Mouse (Mus musculus): Measurements from ENCODE around the gene Gpc6. TPM values are rescaled to one million over a fixed set of nuclear protein-coding genes. Genes with fewer than 3 reads are reported as not detected.

Gpc6 gene
- polyA plus RNA-seq, 1 experiment from 2014 or later, result 31.2 TPM

DNA sequence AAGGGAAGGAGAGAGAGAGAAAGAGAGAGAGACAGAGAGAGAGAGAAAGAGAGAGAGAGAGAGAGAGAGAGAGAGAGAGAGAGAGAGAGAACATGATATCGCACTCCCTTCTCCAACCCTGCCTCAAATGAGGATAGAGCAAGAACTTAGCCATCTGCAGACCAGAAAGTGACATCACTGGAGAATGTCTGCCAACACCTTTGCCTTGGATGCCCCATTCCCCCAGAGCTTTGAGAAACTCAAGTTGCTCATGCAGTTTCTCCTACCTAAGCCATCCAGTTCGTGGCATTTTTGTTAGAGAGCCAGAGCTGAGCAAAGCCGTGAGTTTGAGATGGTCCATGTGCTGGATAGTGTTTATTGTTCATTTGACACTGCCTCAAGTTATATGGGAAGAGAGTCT lies 1030.9 kb downstream of the Gpc6 start:
- Histone ChIP-seq H3K27ac (ENCODE audit: low read depth, low read length) (no peak overlapping the region), H3K4me2 (ENCODE audit: low read depth) (no peak overlapping the region), H3K4me3 (ENCODE audit: low read depth, low read length) (no peak overlapping the region), H3K4me1 (ENCODE audit: control insufficient read depth, insufficient read depth, low read length) (no peaks in the 10 kb centered on the region), H3K9me3 (ENCODE audit: control insufficient read depth, low read length) (no peaks in the 10 kb centered on the region), H3K27me3 (ENCODE audit: control insufficient read depth, insufficient read depth, low read length) (no peaks in the 10 kb centered on the region), H3K9ac (ENCODE audit: low read length) (no peak overlapping the region), H3K36me3 (ENCODE audit: control insufficient read depth, insufficient read depth, low read length) (no peaks in the 10 kb centered on the region)
- no peak for DNase-seq (ENCODE audit: low spot score)
- no peak for ATAC-seq (ENCODE audit: insufficient read depth, low FRiP score, low TSS enrichment)
- 90% methylated on average over 3 of the region's 3 CpGs for WGBS

DNA sequence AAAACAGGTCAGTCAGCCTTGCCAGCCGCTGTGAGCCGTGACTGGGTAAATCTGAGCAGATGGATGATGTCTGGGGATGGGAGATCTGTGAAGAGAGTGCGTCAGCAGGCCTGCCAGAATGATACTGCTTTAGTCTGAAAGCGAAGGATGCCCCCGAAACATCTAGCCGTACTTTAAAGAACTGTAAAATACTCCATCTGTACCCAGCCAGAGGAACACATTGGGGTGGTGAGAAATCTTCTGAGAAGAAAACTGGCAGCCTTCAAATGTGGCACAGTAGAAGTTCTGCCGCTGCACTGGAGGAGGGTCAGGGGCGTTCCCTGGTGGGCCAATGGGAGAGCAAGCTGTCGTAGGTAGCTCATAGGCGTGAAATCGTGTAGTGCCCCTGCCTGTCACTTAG lies 1033.3 kb downstream of the Gpc6 start:
- 91% methylated on average over 11 of the region's 11 CpGs for WGBS
- Histone ChIP-seq H3K4me3 (ENCODE audit: low read depth, low read length) (no peak overlapping the region), H3K27ac (ENCODE audit: low read depth, low read length) (no peak overlapping the region), H3K36me3 (ENCODE audit: control insufficient read depth, insufficient read depth, low read length) (no peaks in the 10 kb centered on the region), H3K9ac (ENCODE audit: low read length) (no peak overlapping the region), H3K9me3 (ENCODE audit: control insufficient read depth, low read length) (no peaks in the 10 kb centered on the region), H3K4me2 (ENCODE audit: low read depth) (no peak overlapping the region), H3K27me3 (ENCODE audit: control insufficient read depth, insufficient read depth, low read length) (no peaks in the 10 kb centered on the region), H3K4me1 (ENCODE audit: control insufficient read depth, insufficient read depth, low read length) (no peaks in the 10 kb centered on the region)
- ATAC-seq (ENCODE audit: insufficient read depth, low FRiP score, low TSS enrichment) (no peak), DNase-seq (ENCODE audit: low spot score) (no peak)

DNA sequence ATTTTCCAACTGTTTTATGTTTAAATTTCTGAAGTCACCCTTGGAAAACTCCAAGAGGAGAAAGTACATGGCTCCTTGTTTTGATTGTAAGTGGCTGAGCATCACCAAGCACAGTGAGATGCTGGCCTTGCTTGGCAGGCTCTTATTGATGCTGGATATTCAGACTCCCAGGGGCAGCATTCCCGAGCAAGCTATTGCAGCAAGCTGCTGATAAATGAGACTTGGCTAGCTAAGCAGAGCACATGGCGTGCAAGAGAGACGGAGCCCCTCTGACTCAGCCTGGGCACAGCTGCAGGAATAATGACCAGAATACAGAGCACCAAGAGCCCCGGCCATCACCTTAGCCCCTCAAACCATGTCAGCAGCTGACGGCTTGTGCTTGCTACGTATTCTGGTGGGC lies 1036.2 kb downstream of the Gpc6 start:
- Histone ChIP-seq H3K36me3 (ENCODE audit: control insufficient read depth, insufficient read depth, low read length) (no peaks in the 10 kb centered on the region), H3K4me2 (ENCODE audit: low read depth) (no peak overlapping the region), H3K9ac (ENCODE audit: low read length) (no peak overlapping the region), H3K4me3 (ENCODE audit: low read depth, low read length) (no peak overlapping the region), H3K27me3 (ENCODE audit: control insufficient read depth, insufficient read depth, low read length) (no peaks in the 10 kb centered on the region), H3K27ac (ENCODE audit: low read depth, low read length) (no peak overlapping the region), H3K4me1 (ENCODE audit: control insufficient read depth, insufficient read depth, low read length) (no peaks in the 10 kb centered on the region), H3K9me3 (ENCODE audit: control insufficient read depth, low read length) (no peaks in the 10 kb centered on the region)
- WGBS, result 52% methylated on average over 6 of the region's 6 CpGs
- ATAC-seq (ENCODE audit: insufficient read depth, low FRiP score, low TSS enrichment), result peak; percentile 35; the same call in 1 of the 2 replicates
- DNase-seq (ENCODE audit: low spot score), result peak; percentile 55

DNA sequence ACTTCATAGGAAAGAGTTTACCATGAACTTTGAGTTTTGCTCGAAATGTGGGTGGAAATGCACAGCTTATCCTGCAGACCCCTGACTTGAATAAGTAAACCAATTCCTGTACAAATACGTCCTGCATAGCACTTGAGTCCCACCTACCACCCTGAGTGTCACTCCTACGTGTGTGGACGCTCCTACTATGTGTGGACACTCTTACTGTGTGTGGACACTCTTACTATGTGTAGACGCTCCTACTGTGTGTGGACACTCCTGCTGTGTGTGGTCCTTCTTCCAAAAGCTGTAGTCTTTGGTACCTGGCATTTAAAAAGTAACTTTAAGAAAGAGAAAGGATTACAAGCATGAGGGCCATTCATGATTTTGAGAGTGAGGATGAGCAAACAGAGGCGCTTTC lies 1036.7 kb downstream of the Gpc6 start:
- Histone ChIP-seq H3K9me3 (ENCODE audit: control insufficient read depth, low read length) (no peaks in the 10 kb centered on the region), H3K9ac (ENCODE audit: low read length) (no peak overlapping the region)

DNA sequence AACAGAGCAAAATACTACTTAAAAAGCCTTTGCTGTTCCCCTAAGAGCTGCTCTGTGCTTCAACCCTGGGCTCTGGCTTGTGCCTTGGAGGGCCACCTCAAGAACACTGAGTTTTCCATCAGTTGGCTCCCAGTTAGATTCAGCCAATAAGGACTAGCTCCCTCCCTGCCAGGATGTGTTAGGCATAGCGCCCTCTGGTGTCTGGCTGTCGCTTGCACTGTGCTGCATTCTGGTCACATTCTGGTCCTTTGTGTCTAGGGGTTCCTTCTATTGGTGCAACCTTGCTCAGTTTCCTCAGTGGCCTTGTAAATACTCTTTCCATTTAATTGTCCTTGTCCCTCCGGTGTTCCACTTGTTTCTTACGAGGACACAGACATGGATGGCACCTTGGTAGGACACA lies 1037.3 kb downstream of the Gpc6 start:
- no peak overlapping the region for H3K9ac ChIP-seq (ENCODE audit: low read length)
- H3K36me3 ChIP-seq (ENCODE audit: control insufficient read depth, insufficient read depth, low read length), result no peaks in the 10 kb centered on the region
- H3K4me2 ChIP-seq (ENCODE audit: low read depth), result no peak overlapping the region
- no peak overlapping the region for H3K27ac ChIP-seq (ENCODE audit: low read depth, low read length)
- no peaks in the 10 kb centered on the region for H3K9me3 ChIP-seq (ENCODE audit: control insufficient read depth, low read length)
- ATAC-seq (ENCODE audit: insufficient read depth, low FRiP score, low TSS enrichment) (peak; percentile 31; the same call in 1 of the 2 replicates), DNase-seq (ENCODE audit: low spot score) (peak; percentile 53)
- 53% methylated on average over 4 of the region's 4 CpGs for WGBS
- H3K27me3 ChIP-seq (ENCODE audit: control insufficient read depth, insufficient read depth, low read length), result no peaks in the 10 kb centered on the region
- no peak overlapping the region for H3K4me3 ChIP-seq (ENCODE audit: low read depth, low read length)
- no peaks in the 10 kb centered on the region for H3K4me1 ChIP-seq (ENCODE audit: control insufficient read depth, insufficient read depth, low read length)

More for the DNA sequence above, 1036.7 kb downstream of the Gpc6 start:
- H3K27me3 ChIP-seq (ENCODE audit: control insufficient read depth, insufficient read depth, low read length), result no peaks in the 10 kb centered on the region
- no peak overlapping the region for H3K27ac ChIP-seq (ENCODE audit: low read depth, low read length)
- 92% methylated on average over 6 of the region's 6 CpGs for WGBS
- no peaks in the 10 kb centered on the region for H3K36me3 ChIP-seq (ENCODE audit: control insufficient read depth, insufficient read depth, low read length)
- no peak overlapping the region for H3K4me2 ChIP-seq (ENCODE audit: low read depth)
- no peak overlapping the region for H3K4me3 ChIP-seq (ENCODE audit: low read depth, low read length)
- no peak for DNase-seq (ENCODE audit: low spot score)
- no peak for ATAC-seq (ENCODE audit: insufficient read depth, low FRiP score, low TSS enrichment)
- H3K4me1 ChIP-seq (ENCODE audit: control insufficient read depth, insufficient read depth, low read length), result no peaks in the 10 kb centered on the region

DNA sequence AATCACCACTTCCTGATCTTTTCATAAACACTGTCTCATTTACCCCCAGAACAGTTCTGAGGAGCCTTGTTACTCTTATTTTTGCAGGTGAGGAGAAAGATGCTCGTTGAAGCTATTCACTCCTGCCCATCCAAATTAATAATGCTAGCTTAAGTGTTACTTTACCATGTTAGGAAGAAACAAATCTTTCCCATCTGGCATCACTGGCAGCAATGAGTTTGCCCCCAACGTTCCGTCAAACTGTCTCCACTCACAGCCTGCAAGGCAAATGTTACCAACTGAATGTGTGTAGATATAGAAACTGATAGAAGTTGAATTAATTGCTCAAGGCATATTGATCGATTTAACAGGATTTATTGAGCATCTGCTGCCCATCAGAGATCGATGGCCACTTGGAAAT lies 1047.5 kb downstream of the Gpc6 start:
- H3K4me3 ChIP-seq (ENCODE audit: low read depth, low read length), result no peak overlapping the region
- DNase-seq (ENCODE audit: low spot score) (no peak), ATAC-seq (ENCODE audit: insufficient read depth, low FRiP score, low TSS enrichment) (no peak)
- H3K9me3 ChIP-seq (ENCODE audit: control insufficient read depth, low read length), result no peaks in the 10 kb centered on the region
- no peak overlapping the region for H3K9ac ChIP-seq (ENCODE audit: low read length)
- 92% methylated on average over 5 of the region's 5 CpGs for WGBS
- H3K4me2 ChIP-seq (ENCODE audit: low read depth), result no peak overlapping the region
- H3K4me1 ChIP-seq (ENCODE audit: control insufficient read depth, insufficient read depth, low read length), result no peaks in the 10 kb centered on the region
- no peaks in the 10 kb centered on the region for H3K36me3 ChIP-seq (ENCODE audit: control insufficient read depth, insufficient read depth, low read length)
- no peak overlapping the region for H3K27ac ChIP-seq (ENCODE audit: low read depth, low read length)
- H3K27me3 ChIP-seq (ENCODE audit: control insufficient read depth, insufficient read depth, low read length), result no peaks in the 10 kb centered on the region

DNA sequence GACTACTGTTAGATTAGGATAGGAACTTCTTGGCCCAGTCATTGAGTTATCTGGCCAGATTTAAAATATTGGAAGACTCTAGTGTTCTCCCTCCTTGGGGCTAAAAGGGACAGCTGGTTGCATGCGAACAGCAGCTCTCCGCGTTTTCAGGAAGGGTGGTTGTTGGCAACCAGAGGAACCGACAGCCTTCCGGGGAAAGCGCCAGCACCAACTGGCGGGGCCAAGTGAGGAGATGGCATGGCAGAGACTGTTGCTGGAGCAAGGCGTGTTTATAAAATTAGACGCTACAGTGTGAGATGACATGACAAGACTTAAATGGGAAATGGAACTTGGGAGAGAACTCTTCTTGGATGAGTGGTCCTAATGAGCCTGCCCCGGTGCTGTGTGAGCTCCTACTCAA lies 1056.4 kb downstream of the Gpc6 start:
- Histone ChIP-seq H3K4me1 (ENCODE audit: control insufficient read depth, insufficient read depth, low read length) (no peaks in the 10 kb centered on the region), H3K9ac (ENCODE audit: low read length) (no peak overlapping the region), H3K27ac (ENCODE audit: low read depth, low read length) (no peak overlapping the region), H3K36me3 (ENCODE audit: control insufficient read depth, insufficient read depth, low read length) (no peaks in the 10 kb centered on the region), H3K4me2 (ENCODE audit: low read depth) (no peak overlapping the region), H3K4me3 (ENCODE audit: low read depth, low read length) (no peak overlapping the region), H3K27me3 (ENCODE audit: control insufficient read depth, insufficient read depth, low read length) (no peaks in the 10 kb centered on the region), H3K9me3 (ENCODE audit: control insufficient read depth, low read length) (no peaks in the 10 kb centered on the region)
- no peak for ATAC-seq (ENCODE audit: insufficient read depth, low FRiP score, low TSS enrichment)
- 92% methylated on average over 10 of the region's 10 CpGs for WGBS
- no peak for DNase-seq (ENCODE audit: low spot score)

DNA sequence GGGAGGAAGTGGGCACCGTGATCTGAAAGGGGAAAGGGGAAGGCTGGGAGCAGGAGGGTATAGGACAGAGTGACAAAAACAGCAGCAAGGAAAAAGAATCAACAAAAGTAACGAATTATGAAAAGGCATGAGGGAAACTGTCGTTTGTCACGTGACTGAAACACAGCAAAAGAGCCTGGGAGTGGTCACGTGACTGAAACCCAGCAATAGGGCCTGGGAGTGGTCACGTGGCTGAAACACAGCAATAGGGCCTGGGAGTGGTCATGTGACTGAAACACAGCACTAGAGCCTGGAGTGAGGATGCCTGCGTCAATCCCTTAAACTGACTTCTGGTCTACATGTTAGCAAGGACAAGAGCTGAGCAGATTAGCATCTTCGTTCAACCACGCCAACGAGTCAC lies 1063.3 kb downstream of the Gpc6 start:
- 90% methylated on average over 10 of the region's 10 CpGs for WGBS

DNA sequence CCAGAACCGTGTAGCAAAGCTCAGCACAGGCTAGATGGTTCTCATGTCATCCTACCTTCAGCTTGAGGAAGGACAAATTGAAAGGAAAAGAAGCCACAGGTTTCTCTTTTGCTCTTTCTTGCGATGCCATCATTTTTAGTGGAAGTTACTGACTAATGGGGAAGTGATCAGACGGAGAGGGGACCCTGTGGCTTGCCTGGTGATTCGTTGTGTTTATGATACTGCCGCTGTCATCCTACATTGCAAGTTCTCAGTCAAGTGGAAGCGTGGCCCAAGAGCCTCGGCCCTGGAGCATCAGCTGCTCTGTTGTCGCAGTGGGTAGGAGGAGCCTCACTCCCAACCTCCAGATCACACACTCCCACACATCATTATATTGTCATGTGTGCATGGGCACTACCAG lies 1065.1 kb downstream of the Gpc6 start:
- no peak overlapping the region for H3K4me3 ChIP-seq (ENCODE audit: low read depth, low read length)
- no peak for ATAC-seq (ENCODE audit: insufficient read depth, low FRiP score, low TSS enrichment)

More for the DNA sequence above, 1063.3 kb downstream of the Gpc6 start:
- Histone ChIP-seq H3K4me2 (ENCODE audit: low read depth) (no peak overlapping the region), H3K4me3 (ENCODE audit: low read depth, low read length) (no peak overlapping the region), H3K9me3 (ENCODE audit: control insufficient read depth, low read length) (no peaks in the 10 kb centered on the region), H3K27ac (ENCODE audit: low read depth, low read length) (no peak overlapping the region), H3K9ac (ENCODE audit: low read length) (no peak overlapping the region), H3K4me1 (ENCODE audit: control insufficient read depth, insufficient read depth, low read length) (no peaks in the 10 kb centered on the region), H3K27me3 (ENCODE audit: control insufficient read depth, insufficient read depth, low read length) (no peaks in the 10 kb centered on the region), H3K36me3 (ENCODE audit: control insufficient read depth, insufficient read depth, low read length) (no peaks in the 10 kb centered on the region)
- no peak for ATAC-seq (ENCODE audit: insufficient read depth, low FRiP score, low TSS enrichment)
- no peak for DNase-seq (ENCODE audit: low spot score)

More for the DNA sequence above, 1065.1 kb downstream of the Gpc6 start:
- no peaks in the 10 kb centered on the region for H3K4me1 ChIP-seq (ENCODE audit: control insufficient read depth, insufficient read depth, low read length)
- H3K36me3 ChIP-seq (ENCODE audit: control insufficient read depth, insufficient read depth, low read length), result no peaks in the 10 kb centered on the region
- H3K27ac ChIP-seq (ENCODE audit: low read depth, low read length), result no peak overlapping the region
- H3K9me3 ChIP-seq (ENCODE audit: control insufficient read depth, low read length), result no peaks in the 10 kb centered on the region
- no peak for DNase-seq (ENCODE audit: low spot score)
- no peak overlapping the region for H3K9ac ChIP-seq (ENCODE audit: low read length)
- no peaks in the 10 kb centered on the region for H3K27me3 ChIP-seq (ENCODE audit: control insufficient read depth, insufficient read depth, low read length)
- WGBS, result 81% methylated on average over 8 of the region's 8 CpGs
- H3K4me2 ChIP-seq (ENCODE audit: low read depth), result no peak overlapping the region
